Mouse (Mus musculus): ENCODE data around the gene Col27a1. TPM values are rescaled to one million over a fixed set of nuclear protein-coding genes. Genes with fewer than 3 reads are reported as not detected.
A peak's percentile ranks its signal among the peaks of the same experiment; 100 is the strongest.

The Col27a1 gene
- total RNA-seq, 2 experiments from 2014 or later = 4.0 to 4.5 TPM

GRCm38 (mm10) chr4:63258096-63258495 lies 44.3 kb downstream of the Col27a1 start:
- DNase-seq (ENCODE audit: low spot score in 2 of 2) = no peak

- DNase-seq (ENCODE audit: low spot score in 2 of 2) = no peak
These were observed 45.3 kb downstream of the Col27a1 start for GRCm38 (mm10) chr4:63259066-63259465.

- no peak for DNase-seq (ENCODE audit: low spot score in 2 of 2)
These were observed 46.7 kb downstream of the Col27a1 start for GRCm38 (mm10) chr4:63260506-63260905.

- DNase-seq (ENCODE audit: low spot score in 2 of 2) = no peak
These were observed 49.1 kb downstream of the Col27a1 start for GRCm38 (mm10) chr4:63262941-63263340.

DNA sequence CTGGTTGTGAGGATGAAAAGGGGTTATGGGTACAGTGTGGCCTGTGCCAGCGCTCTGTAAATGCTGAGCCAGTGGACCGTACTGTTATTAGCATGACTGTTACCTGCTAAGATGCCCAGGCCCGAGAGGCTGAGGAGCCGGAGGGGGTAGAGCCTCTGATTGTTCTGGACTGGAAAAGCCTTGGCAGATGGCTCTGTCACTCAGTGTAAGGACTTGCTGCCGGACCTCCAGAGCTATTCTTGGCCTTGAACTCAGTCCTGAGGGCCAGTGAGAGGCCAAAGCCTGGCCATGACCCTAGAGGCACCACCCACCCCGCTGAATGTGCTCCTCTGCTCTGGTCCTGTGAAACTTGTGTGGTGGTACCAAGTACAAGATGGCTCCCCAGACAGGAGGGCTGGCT lies 52.5 kb downstream of the Col27a1 start:
- DNase-seq (ENCODE audit: low spot score in 2 of 2) = no peak

DNA sequence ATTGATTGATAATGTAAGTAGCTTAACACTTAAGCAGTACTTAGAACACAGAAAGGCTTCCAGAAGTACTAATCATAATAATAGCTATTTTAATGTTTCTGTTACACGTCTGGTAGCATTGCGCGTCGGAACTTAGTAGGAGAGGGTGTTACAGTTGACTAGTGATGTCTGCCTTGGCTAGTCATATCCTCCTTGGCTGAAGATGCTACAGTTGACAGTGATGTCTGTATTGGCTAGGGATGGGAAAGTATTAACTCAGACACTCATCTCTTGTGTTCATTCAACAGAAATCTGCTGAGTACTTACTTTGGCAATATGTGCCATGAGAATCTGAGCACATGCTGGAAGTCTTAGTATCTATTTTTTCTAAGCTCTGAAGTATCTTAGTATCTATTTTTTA lies 53.3 kb downstream of the Col27a1 start:
- no peak for DNase-seq (ENCODE audit: low spot score in 2 of 2)

GRCm38 (mm10) chr4:63267586-63267985 lies 53.8 kb downstream of the Col27a1 start:
- DNase-seq (ENCODE audit: low spot score in 2 of 2) = no peak

DNA sequence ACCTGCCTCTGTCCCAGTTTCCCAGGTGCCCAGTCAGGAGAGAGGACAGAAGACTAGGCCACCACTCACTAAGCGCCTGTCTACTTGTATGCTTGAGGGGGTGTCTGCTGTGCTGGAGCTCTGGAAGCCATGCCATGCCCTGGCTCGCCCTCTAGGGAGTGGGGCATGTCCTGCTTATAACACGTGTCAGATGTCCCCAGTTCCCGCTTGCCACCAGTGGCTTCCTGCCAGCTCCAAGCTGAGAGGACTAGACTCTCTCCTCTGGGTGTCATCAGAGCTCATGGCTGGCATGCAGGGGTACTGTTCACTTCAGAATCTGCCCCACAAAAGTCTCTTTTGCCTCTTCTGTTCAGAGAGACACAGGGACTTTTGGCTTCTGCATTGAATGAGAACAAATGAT lies 55.0 kb downstream of the Col27a1 start:
- DNase-seq (ENCODE audit: low spot score in 2 of 2) = no peak

GRCm38 (mm10) chr4:63274516-63274915 lies 60.7 kb downstream of the Col27a1 start:
- DNase-seq (ENCODE audit: low spot score in 2 of 2) = no peak

- peak; percentile 18 to 41 for DNase-seq (ENCODE audit: low spot score in 2 of 2)
These were observed 61.4 kb downstream of the Col27a1 start for GRCm38 (mm10) chr4:63275251-63275650.

DNA sequence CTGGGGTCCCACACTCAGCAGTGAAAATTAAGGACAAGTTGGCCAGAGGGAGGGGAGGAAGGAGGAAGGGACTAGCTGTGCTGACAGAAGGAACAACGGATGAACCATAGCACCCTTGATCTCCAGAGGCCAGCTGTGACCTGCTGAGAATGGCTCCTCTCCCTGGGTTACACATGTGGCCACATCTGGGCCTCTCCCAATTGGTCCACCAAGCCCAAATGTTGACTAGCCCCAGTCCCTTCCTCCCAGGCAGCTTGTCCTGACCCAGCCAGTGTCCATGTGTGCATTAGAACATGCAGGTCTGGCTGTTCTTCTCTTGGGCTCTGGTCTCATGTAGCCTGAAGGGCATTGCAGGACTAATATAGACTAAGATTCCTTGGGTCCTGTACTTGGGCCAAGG lies 62.8 kb downstream of the Col27a1 start:
- DNase-seq (ENCODE audit: low spot score in 2 of 2) = no peak

DNA sequence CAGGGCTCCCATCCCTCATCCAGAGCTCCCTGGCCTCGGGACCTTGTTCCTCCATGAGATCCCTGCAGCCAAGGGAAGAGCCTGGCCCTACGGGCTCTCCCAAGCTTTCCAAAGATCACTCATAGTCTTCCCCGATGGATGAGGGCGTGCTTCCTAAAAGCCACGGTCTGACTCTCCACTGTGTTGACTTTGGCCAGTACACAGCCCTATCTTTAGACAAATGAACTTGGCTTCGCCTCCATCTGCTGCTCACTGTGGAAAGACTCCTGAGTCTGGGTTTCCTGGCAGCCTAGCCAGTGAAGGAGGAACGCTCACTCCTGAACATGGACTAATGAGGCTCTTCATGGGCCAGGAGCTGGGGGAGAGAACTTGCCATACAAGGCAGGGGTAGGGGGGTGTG lies 65.0 kb downstream of the Col27a1 start:
- DNase-seq (ENCODE audit: low spot score in 2 of 2) = no peak

DNA sequence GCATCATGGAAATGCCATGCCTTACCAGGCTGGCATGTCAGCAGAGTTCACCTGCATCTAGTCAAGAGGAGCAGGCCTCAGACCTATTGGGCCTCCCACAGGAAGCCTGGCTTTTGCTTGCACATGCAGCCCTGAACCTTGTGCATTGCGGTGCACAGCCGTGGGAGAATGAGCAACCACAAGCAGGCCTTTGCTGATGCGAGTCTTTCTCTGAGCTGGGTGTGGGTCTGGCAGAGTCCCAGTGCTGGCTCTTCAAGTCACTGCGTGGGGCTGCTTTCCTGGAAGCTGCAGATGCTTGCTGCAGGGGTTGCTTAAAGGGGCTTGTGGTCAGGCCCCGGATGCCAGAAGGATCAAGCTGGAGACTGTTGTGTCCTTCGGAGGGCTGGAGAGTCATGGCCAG lies 67.9 kb downstream of the Col27a1 start:
- no peak for DNase-seq (ENCODE audit: low spot score in 2 of 2)

- DNase-seq (ENCODE audit: low spot score in 2 of 2) = peak; percentile 9 to 16
These were observed 69.5 kb downstream of the Col27a1 start for GRCm38 (mm10) chr4:63283319-63283718.

DNA sequence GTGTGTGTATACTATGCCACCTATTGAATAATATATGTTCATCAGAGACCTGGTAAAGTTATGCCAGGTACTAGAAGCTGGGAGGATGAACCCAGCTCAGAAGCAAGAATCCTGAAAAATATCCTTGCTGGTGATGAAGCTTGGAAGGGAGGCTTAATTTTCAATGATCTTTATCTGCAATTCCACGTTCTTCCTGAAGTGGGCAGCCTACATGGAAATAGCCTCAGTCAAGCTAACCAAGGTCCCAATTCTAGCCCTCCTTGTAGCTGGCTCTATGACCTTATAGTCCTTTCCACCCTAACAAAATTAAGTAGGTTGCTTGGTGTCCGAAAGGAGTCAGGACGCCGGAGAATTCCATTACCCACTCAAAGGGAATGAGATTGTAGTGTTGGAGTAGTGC lies 72.2 kb downstream of the Col27a1 start:
- DNase-seq (ENCODE audit: low spot score in 2 of 2) = no peak

- DNase-seq (ENCODE audit: low spot score in 2 of 2) = no peak
These were observed 74.7 kb downstream of the Col27a1 start for GRCm38 (mm10) chr4:63288497-63288896.

DNA sequence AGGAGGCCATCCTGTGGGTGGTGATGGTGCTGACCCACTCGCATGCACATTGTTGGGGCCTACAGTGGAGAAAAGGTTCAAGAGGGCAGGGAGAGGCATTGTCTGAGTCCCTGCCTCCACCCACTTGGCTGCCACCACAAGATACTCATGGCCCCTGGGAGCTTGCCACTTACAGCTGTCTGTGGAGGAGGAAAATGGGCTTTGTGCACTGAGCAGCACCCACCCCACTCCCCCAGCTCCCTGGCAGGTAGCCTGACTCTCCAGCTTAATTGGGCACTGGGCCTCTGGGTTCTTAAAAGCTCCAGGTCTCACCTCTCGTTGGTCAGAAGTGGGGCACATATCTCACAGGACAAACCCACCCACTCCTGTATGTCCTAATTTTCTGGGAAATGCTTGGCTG lies 76.3 kb downstream of the Col27a1 start:
- peak; percentile 25 to 53 for DNase-seq (ENCODE audit: low spot score in 2 of 2)

GRCm38 (mm10) chr4:63291075-63291474 lies 77.3 kb downstream of the Col27a1 start:
- DNase-seq (ENCODE audit: low spot score in 2 of 2) = peak; percentile 90 to 94

DNA sequence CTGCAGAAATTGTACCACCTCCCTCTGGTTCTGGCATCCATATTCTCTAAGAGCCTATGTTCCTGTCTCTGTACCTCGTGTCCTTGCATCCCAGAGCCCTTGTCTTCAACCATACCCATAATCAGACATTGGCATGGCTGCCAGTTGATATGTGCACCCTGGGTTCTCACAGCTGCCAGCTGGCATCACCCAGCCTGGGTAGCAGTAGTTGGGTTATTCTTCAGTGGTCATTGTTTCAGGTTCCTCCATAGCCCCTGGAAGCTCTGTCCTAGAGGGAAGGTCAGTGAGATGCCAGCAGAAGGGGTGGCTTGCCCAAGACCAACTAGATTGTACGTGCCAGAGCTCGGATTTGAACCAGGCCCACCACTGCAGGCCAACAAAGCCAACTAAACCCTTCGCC lies 77.9 kb downstream of the Col27a1 start:
- DNase-seq (ENCODE audit: low spot score in 2 of 2) = no peak

DNA sequence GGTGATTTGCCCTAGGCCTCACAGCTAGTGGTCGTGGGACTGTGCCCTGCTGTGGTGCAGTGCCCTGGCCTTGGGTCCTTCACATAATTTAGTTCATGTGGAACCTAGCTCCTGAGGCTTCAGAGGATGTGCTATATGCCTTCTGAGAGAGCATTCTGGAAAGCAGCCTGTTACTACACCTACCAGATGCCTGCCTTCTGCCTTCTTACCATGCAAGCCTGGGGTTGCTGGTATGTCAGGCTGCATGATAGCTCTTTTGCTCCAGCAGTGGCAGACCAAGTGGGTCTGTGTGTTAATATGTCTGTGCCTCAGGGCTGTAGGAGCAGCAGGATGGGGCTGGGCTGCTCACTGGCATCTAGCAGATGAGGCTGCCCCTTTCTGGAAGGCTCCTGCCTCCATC lies 81.8 kb downstream of the Col27a1 start:
- DNase-seq (ENCODE audit: low spot score in 2 of 2) = peak in 1 of 2 experiments; percentile 42

DNA sequence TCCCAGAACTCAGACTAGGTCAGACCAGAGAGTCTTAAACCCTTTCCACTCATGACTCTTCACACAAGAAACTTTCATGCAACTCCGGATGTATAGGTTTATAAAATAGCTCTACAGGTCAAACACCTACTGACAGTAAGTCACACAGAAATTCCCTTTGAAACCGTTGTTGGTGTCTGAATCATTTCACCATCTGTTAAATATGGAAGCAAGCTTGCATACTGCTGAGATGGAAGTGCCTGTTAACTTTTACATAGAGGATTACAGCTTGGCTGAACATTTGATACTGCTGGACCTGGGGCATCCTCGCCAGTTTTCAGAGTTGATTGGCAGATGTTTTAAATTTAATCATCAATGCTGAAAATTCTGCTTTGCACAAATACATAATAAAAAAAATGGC lies 82.5 kb downstream of the Col27a1 start:
- DNase-seq (ENCODE audit: low spot score in 2 of 2) = no peak

GRCm38 (mm10) chr4:63296876-63297275 lies 83.1 kb downstream of the Col27a1 start:
- DNase-seq (ENCODE audit: low spot score in 2 of 2) = no peak

DNA sequence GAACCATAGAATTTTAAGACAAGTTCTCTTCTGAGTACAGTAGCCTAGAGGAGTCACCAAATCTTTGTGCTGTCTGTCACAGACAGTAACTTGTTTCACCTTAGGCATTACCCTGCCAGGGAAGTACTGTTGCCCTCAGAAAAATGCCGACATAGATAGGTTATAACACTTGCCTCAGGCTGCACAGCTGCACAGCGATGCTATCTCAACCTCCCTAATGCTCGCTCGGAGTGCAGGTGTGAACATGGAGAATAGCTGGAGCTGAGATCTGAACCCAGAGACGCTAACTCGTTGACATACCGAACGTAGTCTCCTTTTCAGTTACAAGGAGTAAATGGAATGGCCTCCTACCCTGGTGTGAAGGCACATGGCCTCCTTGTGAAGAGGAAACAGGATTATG lies 84.4 kb downstream of the Col27a1 start:
- no peak for DNase-seq (ENCODE audit: low spot score in 2 of 2)

GRCm38 (mm10) chr4:63302641-63303040 lies 88.8 kb downstream of the Col27a1 start:
- DNase-seq (ENCODE audit: low spot score in 2 of 2) = no peak

Data from layer of hippocampus, adult 18-20 months (tissue).